ENCODE assay signal across 8 mouse cellular contexts in the genomic region with DNA sequence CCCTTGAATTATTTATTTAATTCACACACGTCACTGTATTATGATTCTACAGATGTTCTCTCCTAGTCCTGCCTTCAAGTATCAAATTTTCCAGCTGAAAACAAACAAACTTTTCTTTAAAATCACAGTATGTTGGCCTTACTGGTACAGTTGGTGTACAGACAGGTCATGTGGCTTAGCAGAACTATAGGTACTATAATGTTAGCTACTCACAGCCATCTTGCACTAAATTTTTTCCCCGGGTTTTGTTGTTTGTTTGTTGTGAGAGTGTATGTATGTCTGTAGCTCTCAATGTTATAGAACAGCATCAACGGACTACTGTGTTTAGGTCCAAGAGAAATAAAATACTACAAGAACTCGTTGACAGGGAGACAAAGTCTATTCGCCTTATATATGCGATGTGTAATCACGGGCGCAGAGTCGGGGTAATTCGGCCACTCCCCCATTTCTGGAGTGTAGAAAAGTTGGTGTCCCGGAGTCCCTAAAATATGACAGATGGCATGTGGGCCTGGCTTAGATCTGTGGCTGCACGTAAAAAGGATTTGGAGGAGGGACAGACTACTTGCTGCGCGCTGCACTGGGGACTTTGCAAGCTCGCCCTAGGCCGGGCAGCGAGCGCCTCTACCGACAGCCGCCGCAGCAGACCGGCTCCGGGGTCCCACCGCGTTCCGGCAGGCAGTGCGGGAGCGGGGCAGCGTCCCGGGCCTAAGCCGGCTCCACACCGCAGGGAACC. TPM values are rescaled to one million over a fixed set of nuclear protein-coding genes. Genes with fewer than 3 reads are reported as not detected.
DNase-seq lines count a peak whose midpoint lies in the region; ATAC-seq and TF ChIP-seq lines count a peak whose summit lies in the region.

No protein-coding gene starts in this region.

- no peaks in the 10 kb centered on the region for H3K4me1 ChIP-seq in testis, adult 2 months (ENCODE audit: control insufficient read depth, insufficient read depth, low read length)
- H3K4me1 ChIP-seq in intestine, embryonic 14.5 days (replicated peaks; ENCODE audit: control insufficient read depth, insufficient read depth, low read length), result no peaks in the 10 kb centered on the region
- H3K4me1 ChIP-seq in midbrain, postnatal 0 days (ENCODE audit: insufficient read depth, low read length), result no peaks in the 10 kb centered on the region

- H3K4me3 ChIP-seq in testis, adult 2 months (ENCODE audit: control insufficient read depth, low read depth, low read length), result peak overlapping the region; percentile 92
- H3K4me3 ChIP-seq in intestine, embryonic 14.5 days (ENCODE audit: low read depth, low read length), result peak overlapping the region; percentile 81
- peak overlapping the region; percentile 68 for H3K4me3 ChIP-seq in midbrain, postnatal 0 days (ENCODE audit: low read depth, low read length)

- H3K27me3 ChIP-seq in testis, adult 2 months (ENCODE audit: control insufficient read depth, insufficient read depth, low read length), result no peaks in the 10 kb centered on the region
- H3K27me3 ChIP-seq in intestine, embryonic 14.5 days (replicated peaks; ENCODE audit: control insufficient read depth, insufficient read depth, low read length), result no peaks in the 10 kb centered on the region
- H3K27me3 ChIP-seq in midbrain, postnatal 0 days (ENCODE audit: insufficient read depth, low read length), result no peaks in the 10 kb centered on the region

- intact Hi-C loops in left cerebral cortex, postnatal 10 days (cut with DNase I), result loop anchor here (10.0 kb wide), 1 partner anchor 514 kb away; no protein-coding TSS in a partner anchor

- no peak for TF ChIP-seq POLR2A in testis, adult 2 months (IDR thresholded peaks at IDR 0.05; ENCODE audit: control insufficient read depth, low read depth, low read length)

- peak overlapping the region; percentile 92 for H3K27ac ChIP-seq in testis, adult 2 months (ENCODE audit: control insufficient read depth, insufficient read depth, low read depth, low read length)
- H3K27ac ChIP-seq in intestine, embryonic 14.5 days (ENCODE audit: low read depth), result peak overlapping the region; percentile 96
- peak overlapping the region; percentile 92 for H3K27ac ChIP-seq in midbrain, postnatal 0 days (ENCODE audit: low read depth, low read length)

- H3K4me2 ChIP-seq in intestine, embryonic 14.5 days (ENCODE audit: low read length), result peak overlapping the region; percentile 70
- H3K4me2 ChIP-seq in midbrain, postnatal 0 days (ENCODE audit: low read depth, low read length, poor library complexity, severe bottlenecking), result peak overlapping the region; percentile 65

- DNase-seq in cerebellum, adult 9-10 months, result no peak
- DNase-seq in testis, postnatal 14 days (ENCODE audit: low spot score), result no peak
- no peak for DNase-seq in intestine, embryonic 14.5 days (ENCODE audit: low spot score)
- peak; percentile 77 for DNase-seq in midbrain, postnatal 0 days (ENCODE audit: low spot score)
- DNase-seq in left cerebral cortex, postnatal 10 days (ENCODE audit: extremely low spot score in 1 of 2, low spot score in 2 of 2), result no peak
- no peak for DNase-seq in spleen, postnatal 36 days (ENCODE audit: low spot score in 2 of 2)

- H3K36me3 ChIP-seq in testis, adult 2 months (ENCODE audit: control insufficient read depth, insufficient read depth, low read length), result no peaks in the 10 kb centered on the region
- peaks cover 25% of the 10 kb centered on the region for H3K36me3 ChIP-seq in intestine, embryonic 14.5 days (ENCODE audit: control insufficient read depth, insufficient read depth, low read length)
- H3K36me3 ChIP-seq in midbrain, postnatal 0 days (ENCODE audit: insufficient read depth, low read length), result peaks cover 3% of the 10 kb centered on the region; the same call in 1 of the 2 replicates

- no peak for TF ChIP-seq CTCF in testis, adult 2 months (IDR thresholded peaks at IDR 0.05; ENCODE audit: control insufficient read depth, insufficient read depth, insufficient replicate concordance, low read depth, low read length)
- TF ChIP-seq CTCF in midbrain, postnatal 0 days (IDR thresholded peaks at IDR 0.05), result peak; percentile 59

- H3K9ac ChIP-seq in intestine, embryonic 14.5 days (ENCODE audit: low read length), result peak overlapping the region; percentile 91
- H3K9ac ChIP-seq in midbrain, postnatal 0 days (replicated peaks; ENCODE audit: low read length, poor library complexity, severe bottlenecking), result peak overlapping the region; percentile 81

- H3K9me3 ChIP-seq in intestine, embryonic 14.5 days (ENCODE audit: control insufficient read depth, low read length), result no peaks in the 10 kb centered on the region
- H3K9me3 ChIP-seq in midbrain, postnatal 0 days (ENCODE audit: low read length), result no peaks in the 10 kb centered on the region

- ATAC-seq in cerebellum, adult (ENCODE audit: insufficient number of reproducible peaks, low FRiP score, low TSS enrichment), result peak; percentile 89
- peak; percentile 88 for ATAC-seq in intestine, embryonic 14.5 days (replicated peaks; ENCODE audit: low FRiP score, low TSS enrichment, low read depth)
- ATAC-seq in midbrain, postnatal 0 days (ENCODE audit: low FRiP score), result peak; percentile 93

- WGBS in intestine, embryonic 14.5 days, result 1% methylated on average over 28 of the region's 32 CpGs
- WGBS in midbrain, postnatal 0 days, result under 1% methylated on average over 32 of the region's 32 CpGs

RNA-seq across cellular contexts. Expression of a gene that starts 0.5 kb away (rescaled TPM):
- 5.7 and 9.5 TPM in 2 replicates for polyA plus RNA-seq in testis, adult 2 months (2012; rRNA removed)
- polyA plus RNA-seq in intestine, embryonic 14.5 days (2014; fragmentation: Nextera tagmentation; extraction: Ambion mirVana), result 40.9 and 45.0 TPM in 2 replicates
- total RNA-seq in midbrain, postnatal 0 days (2014; rRNA removed), result 14.9 and 15.6 TPM in 2 replicates
- polyA plus RNA-seq in midbrain, postnatal 0 days (2015; fragmentation: Nextera tagmentation; extraction: Ambion mirVana), result 45.8 and 46.6 TPM in 2 replicates
- 10 to 100 TPM; 31.1 to 34.6 TPM for total RNA-seq in left cerebral cortex, postnatal 10 days (2021)

RNA-seq across cellular contexts. Expression of a gene that starts 38.4 kb away (rescaled TPM):
- 197 and 236 TPM in 2 replicates for polyA plus RNA-seq in testis, adult 2 months (2012; rRNA removed)
- 0.22 TPM in 1 of 2 replicates, not detected in the other for polyA plus RNA-seq in intestine, embryonic 14.5 days (2014; fragmentation: Nextera tagmentation; extraction: Ambion mirVana)
- 0.27 and 0.38 TPM in 2 replicates for total RNA-seq in midbrain, postnatal 0 days (2014; rRNA removed)
- polyA plus RNA-seq in midbrain, postnatal 0 days (2015; fragmentation: Nextera tagmentation; extraction: Ambion mirVana), result 0.14 and 0.15 TPM in 2 replicates
- 1 to 10 TPM; 1.2 to 1.5 TPM for total RNA-seq in left cerebral cortex, postnatal 10 days (2021)

Comparison
In these comparisons a context has a peak if more than half of its experiments do, and no peak if none do; other contexts are left out.
1. RNA of a gene that starts 38.4 kb away (polyA plus RNA-seq): 197 to 236 TPM in testis, adult 2 months; 0.22 TPM in intestine, embryonic 14.5 days and 0.14 to 0.15 TPM in midbrain, postnatal 0 days; every median in the first group is over 100 times any median in the second.
2. Peak in every context shown above with its lines, with median percentiles within 50 percentile points of each other: ATAC-seq, H3K27ac ChIP-seq and H3K4me3 ChIP-seq.